Mouse (Mus musculus) bone marrow, adult 2 months (tissue): Measurements from ENCODE around the gene Rab34.

Source experiments
- CTCF ChIP-seq: fragments of 200-500 bp; IDR thresholded peaks from 2 replicates; pipeline ENCODE4 v1.5.1; 2011; ENCODE audit warnings: low read length, control low read depth; ENCODE audit not compliant: control insufficient read depth, insufficient read depth
- POLR2A ChIP-seq: fragments of 200-500 bp; IDR thresholded peaks from 2 replicates; pipeline ENCODE4 v1.6.1; 2011; ENCODE audit warnings: low read depth, mild to moderate bottlenecking, control low read depth, low read length, borderline replicate concordance; ENCODE audit not compliant: control insufficient read depth

- TF ChIP-seq CTCF (no peak), POLR2A (no peak)
Measured at GRCm38 (mm10) chr11:78182450-78182849, 5.8 kb upstream of the Rab34 start.
